Mouse (Mus musculus) forebrain, embryonic 10.5 days (tissue): ENCODE measurements around the gene Nat10. TPM values are rescaled to one million over a fixed set of nuclear protein-coding genes. Genes with fewer than 3 reads are reported as not detected.
A peak's percentile ranks its signal among the peaks of the same experiment; 100 is the strongest.

Source experiments
- DNase-seq: peaks from one replicate; pipeline ENCODE4 v3.0.0-alpha.2; 2017; ENCODE audit warnings: low spot score; ENCODE audit errors: extremely low spot score
- H3K27ac ChIP-seq: fragments of 300-500 bp; sonication (generic); 2 replicates; pipeline ENCODE4 v1.5.1; 2016; ENCODE audit warnings: mild to moderate bottlenecking
- H3K27me3 ChIP-seq: fragments of 300-500 bp; sonication (generic); 2 replicates; pipeline ENCODE4 v1.6.1; 2016; ENCODE audit warnings: mild to moderate bottlenecking; ENCODE audit not compliant: poor library complexity, severe bottlenecking
- H3K36me3 ChIP-seq: fragments of 300-500 bp; sonication (generic); replicated peaks from 2 replicates; pipeline ENCODE4 v1.6.1; 2016; ENCODE audit warnings: mild to moderate bottlenecking, moderate library complexity
- H3K4me1 ChIP-seq: fragments of 300-500 bp; sonication (generic); 2 replicates; pipeline ENCODE4 v1.6.1; 2016
- H3K4me3 ChIP-seq: fragments of 300-500 bp; sonication (generic); 2 replicates; pipeline ENCODE4 v1.5.1; 2016; ENCODE audit warnings: mild to moderate bottlenecking, moderate library complexity
- H3K9me3 ChIP-seq: fragments of 300-500 bp; sonication (generic); 2 replicates; pipeline ENCODE4 v1.6.1; 2016; ENCODE audit warnings: mild to moderate bottlenecking, moderate library complexity
- WGBS: fragments of 180-500 bp; shearing (Covaris S2); methylation state at CpG from one replicate; pipeline ENCODE4 v1.1.7; 2016; 5-methylcytosine and 5-hydroxymethylcytosine counted together
- polyA plus RNA-seq: library from polyadenylated mRNA; unstranded; fragments of >200 nt; fragmentation: Nextera tagmentation; extraction: Ambion mirVana; gene quantifications from 2 replicates; pipeline ENCODE4 v1.2.1, GENCODE M21; 2016

The Nat10 gene
- polyA plus RNA-seq, 1 experiment from 2014 or later, result 37.5 TPM

GRCm38 (mm10) chr2:103682927-103683442 lies 78.1 kb downstream of the Nat10 start:
- 0 out of 2 replicates have a peak overlapping the region, but pooled peaks have one; percentile 31 for H3K27ac ChIP-seq
- H3K27me3 ChIP-seq, result no peaks in the 10 kb centered on the region; the same call in 1 of the 2 replicates
- DNase-seq, result no peak
- WGBS, result 84% methylated on average over 9 of the region's 9 CpGs
- H3K9me3 ChIP-seq, result no peaks in the 10 kb centered on the region
- peaks cover 5% of the 10 kb centered on the region; the same call in 1 of the 2 replicates for H3K36me3 ChIP-seq
- H3K4me3 ChIP-seq, result no peak overlapping the region
- H3K4me1 ChIP-seq, result peaks cover 46% of the 10 kb centered on the region

GRCm38 (mm10) chr2:103682261-103682722 lies 78.8 kb downstream of the Nat10 start:
- Histone ChIP-seq H3K27me3 (no peaks in the 10 kb centered on the region; the same call in 1 of the 2 replicates), H3K9me3 (no peaks in the 10 kb centered on the region), H3K4me3 (no peak overlapping the region), H3K27ac (0 out of 2 replicates have a peak overlapping the region, but pooled peaks have one; percentile 31), H3K36me3 (peaks cover 5% of the 10 kb centered on the region; the same call in 1 of the 2 replicates), H3K4me1 (peaks cover 53% of the 10 kb centered on the region)
- WGBS, result 82% methylated on average over 9 of the region's 9 CpGs
- DNase-seq, result no peak

GRCm38 (mm10) chr2:103681149-103681548 lies 79.9 kb downstream of the Nat10 start:
- Histone ChIP-seq H3K36me3 (peaks cover 5% of the 10 kb centered on the region; the same call in 1 of the 2 replicates), H3K9me3 (no peaks in the 10 kb centered on the region), H3K4me1 (peaks cover 61% of the 10 kb centered on the region), H3K4me3 (no peak overlapping the region), H3K27ac (0 out of 2 replicates have a peak overlapping the region, but pooled peaks have one; percentile 11), H3K27me3 (no peaks in the 10 kb centered on the region; the same call in 1 of the 2 replicates)
- WGBS, result 91% methylated on average over 5 of the region's 5 CpGs
- DNase-seq, result no peak

- Histone ChIP-seq H3K36me3 (peaks cover 5% of the 10 kb centered on the region; the same call in 1 of the 2 replicates), H3K27ac (0 out of 2 replicates have a peak overlapping the region, but pooled peaks have one; percentile 11), H3K9me3 (no peaks in the 10 kb centered on the region), H3K27me3 (no peaks in the 10 kb centered on the region; the same call in 1 of the 2 replicates), H3K4me3 (no peak overlapping the region), H3K4me1 (peaks cover 60% of the 10 kb centered on the region)
- no peak for DNase-seq
- whole genome bisulfite sequencing, result 78% methylated on average over 9 of the region's 9 CpGs
Observed at GRCm38 (mm10) chr2:103680364-103681110, 80.5 kb downstream of the Nat10 start.

GRCm38 (mm10) chr2:103678433-103678832 lies 82.6 kb downstream of the Nat10 start:
- no peaks in the 10 kb centered on the region for H3K9me3 ChIP-seq
- no peak overlapping the region for H3K4me3 ChIP-seq
- no peaks in the 10 kb centered on the region; the same call in none of the 2 replicates for H3K27me3 ChIP-seq
- peak overlapping the region; percentile 35; the same call in 1 of the 2 replicates for H3K27ac ChIP-seq
- DNase-seq, result no peak
- peaks cover 4% of the 10 kb centered on the region; the same call in 1 of the 2 replicates for H3K36me3 ChIP-seq
- WGBS, result 87% methylated on average over 6 of the region's 6 CpGs
- peaks cover 48% of the 10 kb centered on the region for H3K4me1 ChIP-seq

GRCm38 (mm10) chr2:103677614-103678369 lies 83.3 kb downstream of the Nat10 start:
- no peaks in the 10 kb centered on the region; the same call in none of the 2 replicates for H3K27me3 ChIP-seq
- H3K9me3 ChIP-seq, result no peaks in the 10 kb centered on the region
- 77% methylated on average over 7 of the region's 7 CpGs for WGBS
- H3K36me3 ChIP-seq, result no peaks in the 10 kb centered on the region
- no peak overlapping the region for H3K4me3 ChIP-seq
- DNase-seq, result no peak
- H3K27ac ChIP-seq, result peak overlapping the region; percentile 65
- peaks cover 43% of the 10 kb centered on the region for H3K4me1 ChIP-seq

- no peaks in the 10 kb centered on the region for H3K36me3 ChIP-seq
- 59% methylated on average over 2 of the region's 2 CpGs for WGBS
- no peaks in the 10 kb centered on the region for H3K9me3 ChIP-seq
- no peak overlapping the region for H3K4me3 ChIP-seq
- no peak overlapping the region for H3K27ac ChIP-seq
- peaks cover 33% of the 10 kb centered on the region for H3K4me1 ChIP-seq
- no peaks in the 10 kb centered on the region; the same call in none of the 2 replicates for H3K27me3 ChIP-seq
- no peak for DNase-seq
Observed at GRCm38 (mm10) chr2:103676808-103677207, 84.3 kb downstream of the Nat10 start.

- WGBS, result 92% methylated on average over 5 of the region's 5 CpGs
- Histone ChIP-seq H3K9me3 (no peaks in the 10 kb centered on the region), H3K4me3 (no peak overlapping the region), H3K27ac (no peak overlapping the region), H3K4me1 (peaks cover 32% of the 10 kb centered on the region), H3K27me3 (no peaks in the 10 kb centered on the region; the same call in none of the 2 replicates), H3K36me3 (no peaks in the 10 kb centered on the region)
- no peak for DNase-seq
Observed at GRCm38 (mm10) chr2:103675391-103675790, 85.7 kb downstream of the Nat10 start.

- H3K27me3 ChIP-seq, result no peaks in the 10 kb centered on the region; the same call in none of the 2 replicates
- no peak overlapping the region for H3K4me3 ChIP-seq
- H3K9me3 ChIP-seq, result no peaks in the 10 kb centered on the region
- peaks cover 45% of the 10 kb centered on the region for H3K4me1 ChIP-seq
- 95% methylated on average over 4 of the region's 4 CpGs for WGBS
- H3K27ac ChIP-seq, result no peak overlapping the region
- DNase-seq, result no peak
- H3K36me3 ChIP-seq, result no peaks in the 10 kb centered on the region
Observed at GRCm38 (mm10) chr2:103673609-103674008, 87.5 kb downstream of the Nat10 start.

- DNase-seq, result no peak
- no peak overlapping the region for H3K4me3 ChIP-seq
- H3K27me3 ChIP-seq, result no peaks in the 10 kb centered on the region; the same call in 1 of the 2 replicates
- H3K27ac ChIP-seq, result no peak overlapping the region
- H3K4me1 ChIP-seq, result peaks cover 45% of the 10 kb centered on the region
- H3K36me3 ChIP-seq, result no peaks in the 10 kb centered on the region
- H3K9me3 ChIP-seq, result no peaks in the 10 kb centered on the region
- 80% methylated on average over 7 of the region's 7 CpGs for WGBS
Observed at GRCm38 (mm10) chr2:103672573-103673119, 88.4 kb downstream of the Nat10 start.
